Mouse (Mus musculus) mouse trophoblast stem cell (cell line): ENCODE results near the gene Hoxc8.

Source experiments
- in situ Hi-C, 2 experiments: fragments of 300-500 bp; cut with MseI, MboI; formaldehyde crosslinking; loops; 2 replicates in 1 of 2; 3 replicates in 1 of 2; pipeline ENCODE4 v1.15.1; 2025

Gene Hoxc8

GRCm38 (mm10) chr15:102965003-102965891 lies 25.2 kb upstream of the Hoxc8 start:
- in situ Hi-C loops, result no loop called here

- in situ Hi-C loops, result no loop called here
Measured at GRCm38 (mm10) chr15:102965892-102966775, 24.3 kb upstream of the Hoxc8 start.

GRCm38 (mm10) chr15:102966776-102967311 lies 23.6 kb upstream of the Hoxc8 start, which contains the start of gene Hoxc10:
Gene Hoxc10, plus strand, starts transcription at chr15:102966796.
- in situ Hi-C loops, result no loop called here

GRCm38 (mm10) chr15:102967312-102967510 lies 23.2 kb upstream of the Hoxc8 start, which contains the start of gene Hoxc5:
Gene Hoxc5, plus strand, starts transcription at chr15:102967443.
- in situ Hi-C loops, result no loop called here

GRCm38 (mm10) chr15:102967511-102968397 lies 22.7 kb upstream of the Hoxc8 start:
- in situ Hi-C loops, result no loop called here

GRCm38 (mm10) chr15:102969296-102969695 lies 21.1 kb upstream of the Hoxc8 start:
- in situ Hi-C loops, result no loop called here

GRCm38 (mm10) chr15:102970740-102971139 lies 19.7 kb upstream of the Hoxc8 start:
- in situ Hi-C loops, result no loop called here

- in situ Hi-C loops, result no loop called here
Measured at GRCm38 (mm10) chr15:102972254-102972653, 18.2 kb upstream of the Hoxc8 start.

GRCm38 (mm10) chr15:102972753-102973152 lies 17.7 kb upstream of the Hoxc8 start:
- in situ Hi-C loops, result no loop called here

GRCm38 (mm10) chr15:102975034-102975433 lies 15.4 kb upstream of the Hoxc8 start:
- in situ Hi-C loops, result no loop called here

- in situ Hi-C loops, result no loop called here
Measured at GRCm38 (mm10) chr15:102975688-102976111, 14.7 kb upstream of the Hoxc8 start.

- in situ Hi-C loops, result no loop called here
Measured at GRCm38 (mm10) chr15:102976171-102976570, 14.2 kb upstream of the Hoxc8 start, which contains the start of gene Hoxc9. Gene Hoxc9, plus strand, starts transcription at chr15:102976439.

GRCm38 (mm10) chr15:102976631-102977422 lies 13.6 kb upstream of the Hoxc8 start:
- in situ Hi-C loops, result no loop called here

GRCm38 (mm10) chr15:102977423-102977974 lies 12.9 kb upstream of the Hoxc8 start:
- in situ Hi-C loops, result no loop called here

- in situ Hi-C loops, result no loop called here
Measured at GRCm38 (mm10) chr15:102978615-102979515, 11.5 kb upstream of the Hoxc8 start.

GRCm38 (mm10) chr15:102979936-102980335 lies 10.5 kb upstream of the Hoxc8 start:
- in situ Hi-C loops, result no loop called here

GRCm38 (mm10) chr15:102980352-102980751 lies 10.1 kb upstream of the Hoxc8 start:
- in situ Hi-C loops, result no loop called here

GRCm38 (mm10) chr15:102980912-102981311 lies 9.5 kb upstream of the Hoxc8 start:
- in situ Hi-C loops, result no loop called here
